Mouse (Mus musculus): ENCODE results near the gene St6gal1. TPM values are rescaled to one million over a fixed set of nuclear protein-coding genes. Genes with fewer than 3 reads are reported as not detected.
"Not testable (repeated sequence)": the region's sequence is repeated elsewhere in the genome, so short reads cannot be mapped to it uniquely, and the experiment has no call there.

Gene St6gal1
- polyA plus RNA-seq (2016; fragmentation: Nextera tagmentation; extraction: Ambion mirVana), result 17.5 and 23.4 TPM in 2 replicates

GRCm38 (mm10) chr16:23224671-23225068 is at the start of gene St6gal1:
St6gal1 (plus strand) TSS chr16:23224740.
- Histone ChIP-seq H3K9me3 (replicated peaks) (no peaks in the 10 kb centered on the region), H3K36me3 (no peaks in the 10 kb centered on the region), H3K4me1 (peaks cover 43% of the 10 kb centered on the region), H3K27me3 (ENCODE audit: low read depth, poor library complexity, severe bottlenecking) (peaks cover 18% of the 10 kb centered on the region), H3K4me3 (peak within 1 kb of the TSS; percentile 83), H3K27ac (replicated peaks) (peak within 1 kb of the TSS; percentile 97)
- under 1% methylated on average over 20 of the region's 20 CpGs for WGBS
- peak; percentile 85 for DNase-seq (ENCODE audit: low spot score)

- Histone ChIP-seq H3K4me1 (no peaks in the 10 kb centered on the region), H3K27ac (replicated peaks) (no peak overlapping the region), H3K4me3 (no peak overlapping the region), H3K36me3 (no peaks in the 10 kb centered on the region), H3K9me3 (replicated peaks) (peaks cover 4% of the 10 kb centered on the region; the same call in 1 of the 2 replicates), H3K27me3 (ENCODE audit: low read depth, poor library complexity, severe bottlenecking) (no peaks in the 10 kb centered on the region)
- 90% methylated on average over 5 of the region's 5 CpGs for WGBS
- DNase-seq (ENCODE audit: low spot score), result no peak
Measured at GRCm38 (mm10) chr16:23174855-23175254, 49.7 kb upstream of the St6gal1 start.

- peaks cover 4% of the 10 kb centered on the region; the same call in 1 of the 2 replicates for H3K9me3 ChIP-seq (replicated peaks)
- WGBS, result 73% methylated on average over 3 of the region's 3 CpGs
- H3K27me3 ChIP-seq (ENCODE audit: low read depth, poor library complexity, severe bottlenecking), result no peaks in the 10 kb centered on the region
- no peak overlapping the region for H3K4me3 ChIP-seq
- H3K4me1 ChIP-seq, result no peaks in the 10 kb centered on the region
- no peak for DNase-seq (ENCODE audit: low spot score)
- no peaks in the 10 kb centered on the region for H3K36me3 ChIP-seq
- no peak overlapping the region for H3K27ac ChIP-seq (replicated peaks)
Measured at GRCm38 (mm10) chr16:23175956-23176355, 48.6 kb upstream of the St6gal1 start.

GRCm38 (mm10) chr16:23177856-23178255 is 46.7 kb upstream of the St6gal1 start:
- DNase-seq (ENCODE audit: low spot score), result no peak
- 88% methylated on average over 2 of the region's 2 CpGs for WGBS
- no peaks in the 10 kb centered on the region for H3K36me3 ChIP-seq

GRCm38 (mm10) chr16:23178796-23179195 is 45.7 kb upstream of the St6gal1 start:
- H3K9me3 ChIP-seq (replicated peaks), result no peaks in the 10 kb centered on the region
- DNase-seq (ENCODE audit: low spot score), result no peak
- no peaks in the 10 kb centered on the region for H3K27me3 ChIP-seq (ENCODE audit: low read depth, poor library complexity, severe bottlenecking)
- no peak overlapping the region for H3K27ac ChIP-seq (replicated peaks)
- H3K4me3 ChIP-seq, result no peak overlapping the region
- WGBS, result 96% methylated on average over 5 of the region's 5 CpGs
- H3K36me3 ChIP-seq, result no peaks in the 10 kb centered on the region
- H3K4me1 ChIP-seq, result no peaks in the 10 kb centered on the region

More at GRCm38 (mm10) chr16:23177856-23178255, 46.7 kb upstream of the St6gal1 start:
- Histone ChIP-seq H3K27me3 (ENCODE audit: low read depth, poor library complexity, severe bottlenecking) (no peaks in the 10 kb centered on the region), H3K4me3 (no peak overlapping the region), H3K9me3 (replicated peaks) (0 out of 2 replicates have a peak, but pooled peaks cover under 1% of the 10 kb centered on the region), H3K27ac (replicated peaks) (no peak overlapping the region), H3K4me1 (no peaks in the 10 kb centered on the region)

- H3K4me1 ChIP-seq; H3K27ac ChIP-seq (replicated peaks); H3K4me3 ChIP-seq; H3K9me3 ChIP-seq (replicated peaks); H3K27me3 ChIP-seq (ENCODE audit: low read depth, poor library complexity, severe bottlenecking); H3K36me3 ChIP-seq; DNase-seq (ENCODE audit: low spot score): not testable (repeated sequence)
- WGBS, result 94% methylated on average over 18 of the region's 18 CpGs
Measured at GRCm38 (mm10) chr16:23179436-23179835, 45.1 kb upstream of the St6gal1 start.

GRCm38 (mm10) chr16:23181054-23181453 is 43.5 kb upstream of the St6gal1 start:
- Histone ChIP-seq H3K36me3 (no peaks in the 10 kb centered on the region), H3K4me3 (no peak overlapping the region), H3K4me1 (no peaks in the 10 kb centered on the region), H3K9me3 (replicated peaks) (no peaks in the 10 kb centered on the region), H3K27ac (replicated peaks) (no peak overlapping the region), H3K27me3 (ENCODE audit: low read depth, poor library complexity, severe bottlenecking) (no peaks in the 10 kb centered on the region)
- no peak for DNase-seq (ENCODE audit: low spot score)
- 82% methylated on average over 4 of the region's 4 CpGs for WGBS

GRCm38 (mm10) chr16:23181487-23181886 is 43.1 kb upstream of the St6gal1 start:
- WGBS, result 80% methylated on average over 3 of the region's 3 CpGs
- Histone ChIP-seq H3K4me1 (no peaks in the 10 kb centered on the region), H3K36me3 (no peaks in the 10 kb centered on the region), H3K4me3 (no peak overlapping the region), H3K27me3 (ENCODE audit: low read depth, poor library complexity, severe bottlenecking) (no peaks in the 10 kb centered on the region), H3K27ac (replicated peaks) (no peak overlapping the region), H3K9me3 (replicated peaks) (no peaks in the 10 kb centered on the region)
- DNase-seq (ENCODE audit: low spot score), result no peak

GRCm38 (mm10) chr16:23181942-23182597 is 42.5 kb upstream of the St6gal1 start:
- 85% methylated on average over 1 of the region's 1 CpGs for WGBS
- Histone ChIP-seq H3K9me3 (replicated peaks) (no peaks in the 10 kb centered on the region), H3K4me3 (no peak overlapping the region), H3K36me3 (no peaks in the 10 kb centered on the region), H3K27ac (replicated peaks) (no peak overlapping the region), H3K27me3 (ENCODE audit: low read depth, poor library complexity, severe bottlenecking) (no peaks in the 10 kb centered on the region), H3K4me1 (no peaks in the 10 kb centered on the region)
- DNase-seq (ENCODE audit: low spot score), result no peak

- Histone ChIP-seq H3K9me3 (replicated peaks) (0 out of 2 replicates have a peak, but pooled peaks cover 2% of the 10 kb centered on the region), H3K27ac (replicated peaks) (no peak overlapping the region), H3K36me3 (no peaks in the 10 kb centered on the region), H3K4me1 (no peaks in the 10 kb centered on the region), H3K27me3 (ENCODE audit: low read depth, poor library complexity, severe bottlenecking) (no peaks in the 10 kb centered on the region), H3K4me3 (no peak overlapping the region)
- no peak for DNase-seq (ENCODE audit: low spot score)
- 92% methylated on average over 2 of the region's 2 CpGs for WGBS
Measured at GRCm38 (mm10) chr16:23185824-23186223, 38.7 kb upstream of the St6gal1 start.

GRCm38 (mm10) chr16:23186418-23186817 is 38.1 kb upstream of the St6gal1 start:
- H3K27ac ChIP-seq (replicated peaks), result no peak overlapping the region
- no peaks in the 10 kb centered on the region for H3K27me3 ChIP-seq (ENCODE audit: low read depth, poor library complexity, severe bottlenecking)
- no peaks in the 10 kb centered on the region for H3K36me3 ChIP-seq
- 0 out of 2 replicates have a peak, but pooled peaks cover 2% of the 10 kb centered on the region for H3K9me3 ChIP-seq (replicated peaks)
- no peak for DNase-seq (ENCODE audit: low spot score)
- H3K4me1 ChIP-seq, result no peaks in the 10 kb centered on the region
- WGBS, result 80% methylated on average over 4 of the region's 4 CpGs
- no peak overlapping the region for H3K4me3 ChIP-seq

- no peaks in the 10 kb centered on the region for H3K4me1 ChIP-seq
- 90% methylated on average over 7 of the region's 7 CpGs for whole genome bisulfite sequencing
- H3K4me3 ChIP-seq, result no peak overlapping the region
- no peaks in the 10 kb centered on the region for H3K27me3 ChIP-seq (ENCODE audit: low read depth, poor library complexity, severe bottlenecking)
- DNase-seq (ENCODE audit: low spot score), result no peak
- H3K36me3 ChIP-seq, result no peaks in the 10 kb centered on the region
- 0 out of 2 replicates have a peak, but pooled peaks cover 2% of the 10 kb centered on the region for H3K9me3 ChIP-seq (replicated peaks)
- no peak overlapping the region for H3K27ac ChIP-seq (replicated peaks)
Measured at GRCm38 (mm10) chr16:23187983-23188382, 36.6 kb upstream of the St6gal1 start.

GRCm38 (mm10) chr16:23189612-23190011 is 34.9 kb upstream of the St6gal1 start:
- no peak for DNase-seq (ENCODE audit: low spot score)

More at GRCm38 (mm10) chr16:23189612-23190011, 34.9 kb upstream of the St6gal1 start:
- H3K36me3 ChIP-seq, result no peaks in the 10 kb centered on the region
- 86% methylated on average over 1 of the region's 1 CpGs for WGBS
- H3K9me3 ChIP-seq (replicated peaks), result 0 out of 2 replicates have a peak, but pooled peaks cover 2% of the 10 kb centered on the region
- no peaks in the 10 kb centered on the region for H3K27me3 ChIP-seq (ENCODE audit: low read depth, poor library complexity, severe bottlenecking)
- no peak overlapping the region for H3K4me3 ChIP-seq
- H3K4me1 ChIP-seq, result no peaks in the 10 kb centered on the region
- no peak overlapping the region for H3K27ac ChIP-seq (replicated peaks)

Data from midbrain, embryonic 10.5 days (tissue).